Mouse (Mus musculus) heart, embryonic 15.5 days (tissue): ENCODE data around the gene Cend1. TPM values are rescaled to one million over a fixed set of nuclear protein-coding genes. Genes with fewer than 3 reads are reported as not detected.

Experiments used
- ATAC-seq: fragments of 200-750 bp; cut with Nextera tagmentation; replicated peaks from 2 replicates; pipeline ENCODE4 v1.8.0; 2017; ENCODE audit warnings: low read depth, moderate TSS enrichment; ENCODE audit not compliant: insufficient number of reproducible peaks, insufficient read depth, low FRiP score
- H3K27ac ChIP-seq: fragments of 300-500 bp; sonication (generic); 2 replicates; pipeline ENCODE4 v1.5.1; 2015; ENCODE audit warnings: mild to moderate bottlenecking, inconsistent platforms
- H3K27me3 ChIP-seq: fragments of 300-500 bp; sonication (generic); 2 replicates; pipeline ENCODE4 v1.6.1; 2015; ENCODE audit warnings: inconsistent platforms
- H3K36me3 ChIP-seq: fragments of 300-500 bp; sonication (generic); 2 replicates; pipeline ENCODE4 v1.6.1; 2015; ENCODE audit warnings: mild to moderate bottlenecking, inconsistent platforms
- H3K4me1 ChIP-seq: fragments of 300-500 bp; sonication (generic); replicated peaks from 2 replicates; pipeline ENCODE4 v1.6.1; 2015; ENCODE audit warnings: inconsistent platforms
- H3K4me2 ChIP-seq: fragments of 300-500 bp; sonication (generic); 2 replicates; pipeline ENCODE4 v1.6.1; 2015; ENCODE audit warnings: inconsistent platforms, mild to moderate bottlenecking, moderate library complexity
- H3K4me3 ChIP-seq: fragments of 300-500 bp; sonication (generic); 2 replicates; pipeline ENCODE4 v1.5.1; 2015; ENCODE audit warnings: mild to moderate bottlenecking, inconsistent platforms
- H3K9ac ChIP-seq: fragments of 300-500 bp; sonication (generic); 2 replicates; pipeline ENCODE4 v1.6.1; 2015; ENCODE audit warnings: mild to moderate bottlenecking, inconsistent platforms
- H3K9me3 ChIP-seq: fragments of 300-500 bp; sonication (generic); replicated peaks from 2 replicates; pipeline ENCODE4 v1.6.1; 2016; ENCODE audit warnings: inconsistent platforms
- WGBS: fragments of 180-500 bp; shearing (Covaris S2); methylation state at CpG from one replicate; pipeline ENCODE4 v1.1.7; 2015; ENCODE audit warnings: mixed read lengths; 5-methylcytosine and 5-hydroxymethylcytosine counted together
- polyA plus RNA-seq: library from polyadenylated mRNA; unstranded; fragments of >200 nt; fragmentation: Nextera tagmentation; extraction: Ambion mirVana; gene quantifications from 2 replicates; pipeline ENCODE4 v1.2.1, GENCODE M21; 2015

Gene Cend1
- polyA plus RNA-seq, 1 experiment from 2014 or later: 4.5 TPM

GRCm38 (mm10) chr7:141463824-141464602 lies 34.7 kb upstream of the Cend1 start:
- Histone ChIP-seq H3K4me1 (peaks cover 62% of the 10 kb centered on the region), H3K9me3 (no peaks in the 10 kb centered on the region), H3K9ac (peak overlapping the region; percentile 18; the same call in 1 of the 2 replicates), H3K27ac (peak overlapping the region; percentile 72), H3K4me3 (peak overlapping the region; percentile 35), H3K4me2 (peak overlapping the region; percentile 59), H3K27me3 (peaks cover 43% of the 10 kb centered on the region), H3K36me3 (peaks cover 7% of the 10 kb centered on the region; the same call in 1 of the 2 replicates)
- ATAC-seq: peak; percentile 15; the same call in 1 of the 2 replicates
- 35% methylated on average over 12 of the region's 12 CpGs for WGBS

GRCm38 (mm10) chr7:141462333-141462821 lies 33.1 kb upstream of the Cend1 start:
- WGBS: 18% methylated on average over 5 of the region's 5 CpGs
- Histone ChIP-seq H3K9ac (peak overlapping the region; percentile 65), H3K27me3 (peaks cover 43% of the 10 kb centered on the region), H3K4me2 (peak overlapping the region; percentile 99), H3K4me3 (peak overlapping the region; percentile 66), H3K4me1 (peaks cover 50% of the 10 kb centered on the region), H3K36me3 (peaks cover 12% of the 10 kb centered on the region; the same call in 1 of the 2 replicates), H3K27ac (peak overlapping the region; percentile 72; the same call in 1 of the 2 replicates), H3K9me3 (no peaks in the 10 kb centered on the region)
- no peak for ATAC-seq

- Histone ChIP-seq H3K4me2 (peak overlapping the region; percentile 99), H3K9ac (peak overlapping the region; percentile 65), H3K4me1 (peaks cover 50% of the 10 kb centered on the region), H3K36me3 (peaks cover 12% of the 10 kb centered on the region; the same call in 1 of the 2 replicates), H3K4me3 (peak overlapping the region; percentile 66), H3K27ac (peak overlapping the region; percentile 72), H3K27me3 (peaks cover 43% of the 10 kb centered on the region), H3K9me3 (no peaks in the 10 kb centered on the region)
- WGBS: 2% methylated on average over 59 of the region's 59 CpGs
- no peak for ATAC-seq
Measured at GRCm38 (mm10) chr7:141461521-141462332, 32.4 kb upstream of the Cend1 start.

GRCm38 (mm10) chr7:141460391-141461113 lies 31.3 kb upstream of the Cend1 start, which contains the start of gene Cracr2b:
Gene Cracr2b (plus strand): TSS chr7:141461094.
- peak within 1 kb of the TSS; percentile 99 for H3K4me2 ChIP-seq
- peaks cover 12% of the 10 kb centered on the region; the same call in 1 of the 2 replicates for H3K36me3 ChIP-seq
- 68% methylated on average over 15 of the region's 15 CpGs for WGBS
- peak within 1 kb of the TSS; percentile 65 for H3K9ac ChIP-seq
- no peak for ATAC-seq
- H3K4me3 ChIP-seq: peak within 1 kb of the TSS; percentile 66
- peaks cover 38% of the 10 kb centered on the region for H3K27me3 ChIP-seq
- H3K27ac ChIP-seq: peak within 1 kb of the TSS; percentile 72
- H3K9me3 ChIP-seq: no peaks in the 10 kb centered on the region
- H3K4me1 ChIP-seq: peaks cover 51% of the 10 kb centered on the region

- H3K36me3 ChIP-seq: peaks cover 12% of the 10 kb centered on the region; the same call in 1 of the 2 replicates
- peaks cover 46% of the 10 kb centered on the region for H3K4me1 ChIP-seq
- H3K27me3 ChIP-seq: peaks cover 33% of the 10 kb centered on the region
- 64% methylated on average over 5 of the region's 5 CpGs for WGBS
- no peak overlapping the region for H3K4me3 ChIP-seq
- H3K27ac ChIP-seq: no peak overlapping the region
- H3K9me3 ChIP-seq: no peaks in the 10 kb centered on the region
- H3K4me2 ChIP-seq: no peak overlapping the region
- no peak overlapping the region for H3K9ac ChIP-seq
- no peak for ATAC-seq
Measured at GRCm38 (mm10) chr7:141460001-141460390, 30.7 kb upstream of the Cend1 start.

- Histone ChIP-seq H3K4me3 (no peak overlapping the region), H3K4me1 (peaks cover 45% of the 10 kb centered on the region), H3K36me3 (peaks cover 12% of the 10 kb centered on the region; the same call in 1 of the 2 replicates), H3K4me2 (no peak overlapping the region), H3K9ac (no peak overlapping the region), H3K27ac (no peak overlapping the region), H3K27me3 (peaks cover 26% of the 10 kb centered on the region), H3K9me3 (no peaks in the 10 kb centered on the region)
- no peak for ATAC-seq
- 87% methylated on average over 17 of the region's 17 CpGs for WGBS
Measured at GRCm38 (mm10) chr7:141459301-141459711, 30.0 kb upstream of the Cend1 start.

GRCm38 (mm10) chr7:141458661-141459060 lies 29.4 kb upstream of the Cend1 start:
- WGBS: 88% methylated on average over 11 of the region's 11 CpGs
- Histone ChIP-seq H3K4me3 (no peak overlapping the region), H3K27me3 (peaks cover 20% of the 10 kb centered on the region), H3K27ac (no peak overlapping the region), H3K9ac (no peak overlapping the region), H3K4me2 (no peak overlapping the region), H3K36me3 (peaks cover 12% of the 10 kb centered on the region; the same call in 1 of the 2 replicates), H3K9me3 (no peaks in the 10 kb centered on the region), H3K4me1 (peaks cover 45% of the 10 kb centered on the region)
- no peak for ATAC-seq

GRCm38 (mm10) chr7:141457986-141458660 lies 28.8 kb upstream of the Cend1 start:
- 77% methylated on average over 15 of the region's 15 CpGs for WGBS
- ATAC-seq: no peak
- peaks cover 15% of the 10 kb centered on the region for H3K27me3 ChIP-seq

GRCm38 (mm10) chr7:141457236-141457635 lies 27.9 kb upstream of the Cend1 start:
- Histone ChIP-seq H3K4me3 (no peak overlapping the region), H3K4me1 (peaks cover 37% of the 10 kb centered on the region)
- WGBS: 88% methylated on average over 14 of the region's 14 CpGs

More at GRCm38 (mm10) chr7:141457986-141458660, 28.8 kb upstream of the Cend1 start:
- no peaks in the 10 kb centered on the region for H3K9me3 ChIP-seq
- no peak overlapping the region for H3K4me2 ChIP-seq
- H3K36me3 ChIP-seq: peaks cover 12% of the 10 kb centered on the region; the same call in 1 of the 2 replicates
- H3K4me3 ChIP-seq: no peak overlapping the region
- no peak overlapping the region for H3K9ac ChIP-seq
- H3K4me1 ChIP-seq: peaks cover 41% of the 10 kb centered on the region
- no peak overlapping the region for H3K27ac ChIP-seq

GRCm38 (mm10) chr7:141456739-141457138 lies 27.4 kb upstream of the Cend1 start:
- Histone ChIP-seq H3K27me3 (peaks cover 3% of the 10 kb centered on the region), H3K9me3 (no peaks in the 10 kb centered on the region), H3K36me3 (peaks cover 18% of the 10 kb centered on the region), H3K4me3 (no peak overlapping the region), H3K4me1 (peaks cover 32% of the 10 kb centered on the region), H3K9ac (no peak overlapping the region; the same call in 1 of the 2 replicates), H3K4me2 (peak overlapping the region; percentile 91), H3K27ac (no peak overlapping the region)
- ATAC-seq: no peak
- WGBS: 79% methylated on average over 6 of the region's 6 CpGs

More at GRCm38 (mm10) chr7:141457236-141457635, 27.9 kb upstream of the Cend1 start:
- no peak for ATAC-seq
- H3K9ac ChIP-seq: no peak overlapping the region
- no peak overlapping the region for H3K27ac ChIP-seq
- no peaks in the 10 kb centered on the region for H3K9me3 ChIP-seq
- H3K27me3 ChIP-seq: peaks cover 7% of the 10 kb centered on the region
- peaks cover 13% of the 10 kb centered on the region; the same call in 1 of the 2 replicates for H3K36me3 ChIP-seq
- no peak overlapping the region for H3K4me2 ChIP-seq
